In genomic region chr3:123103151-123103860, GRCm38 (mm10) we compare ENCODE assay signal across 7 mouse cellular contexts.
A peak's percentile ranks its signal among the peaks of the same experiment; 100 is the strongest.
DNase-seq lines count a peak whose midpoint lies in the region; ATAC-seq and TF ChIP-seq lines count a peak whose summit lies in the region.

No protein-coding gene starts in this region.

- H3K27ac ChIP-seq in forebrain, embryonic 16.5 days (ENCODE audit: low read length): no peak overlapping the region
- H3K27ac ChIP-seq in hindbrain, embryonic 12.5 days: no peak overlapping the region

- H3K9me3 ChIP-seq in forebrain, embryonic 16.5 days (ENCODE audit: control insufficient read depth, low read length): no peaks in the 10 kb centered on the region
- H3K9me3 ChIP-seq in hindbrain, embryonic 12.5 days (replicated peaks): no peaks in the 10 kb centered on the region

- TF ChIP-seq CTCF in Patski (IDR thresholded peaks at IDR 0.05): peak; percentile 99

- DNase-seq in Patski (ENCODE audit: low read depth, low spot score): peak; percentile 80
- peak; percentile 50 for DNase-seq in cerebellum, adult 11 months
- DNase-seq in layer of hippocampus, adult 9-10 months (ENCODE audit: low spot score): peak; percentile 37
- peak; percentile 80 for DNase-seq in lung, postnatal 10 days
- DNase-seq in retina, embryonic 14.5 days (ENCODE audit: low spot score): peak; percentile 90

- no peaks in the 10 kb centered on the region for H3K36me3 ChIP-seq in forebrain, embryonic 16.5 days (ENCODE audit: control insufficient read depth, insufficient read depth)
- no peaks in the 10 kb centered on the region for H3K36me3 ChIP-seq in hindbrain, embryonic 12.5 days

- peak; percentile 82 for ATAC-seq in Patski
- peak; percentile 90 for ATAC-seq in forebrain, embryonic 16.5 days
- peak; percentile 54; the same call in 1 of the 2 replicates for ATAC-seq in hindbrain, embryonic 12.5 days (ENCODE audit: low FRiP score)

- H3K27me3 ChIP-seq in Patski: no peaks in the 10 kb centered on the region
- no peaks in the 10 kb centered on the region for H3K27me3 ChIP-seq in forebrain, embryonic 16.5 days (replicated peaks; ENCODE audit: control insufficient read depth, insufficient read depth, low read length)
- H3K27me3 ChIP-seq in hindbrain, embryonic 12.5 days: no peaks in the 10 kb centered on the region

- no peaks in the 10 kb centered on the region for H3K4me1 ChIP-seq in forebrain, embryonic 16.5 days (replicated peaks; ENCODE audit: control insufficient read depth, insufficient read depth, low read length)
- no peaks in the 10 kb centered on the region for H3K4me1 ChIP-seq in hindbrain, embryonic 12.5 days

- H3K4me3 ChIP-seq in forebrain, embryonic 16.5 days (replicated peaks; ENCODE audit: low read length): no peak overlapping the region
- H3K4me3 ChIP-seq in hindbrain, embryonic 12.5 days: no peak overlapping the region

- 30% methylated on average over 12 of the region's 13 CpGs for WGBS in forebrain, embryonic 16.5 days
- WGBS in hindbrain, embryonic 12.5 days: 29% methylated on average over 13 of the region's 13 CpGs

- H3K4me2 ChIP-seq in forebrain, embryonic 16.5 days (ENCODE audit: low read length): no peak overlapping the region
- H3K4me2 ChIP-seq in hindbrain, embryonic 12.5 days (replicated peaks): no peak overlapping the region

- POLR2A ChIA-PET in Patski (lab: Charles Lee): interaction anchor here (0.8 to 1.1 kb wide), 2 partner anchors 120 to 167 kb away, joined by 3 to 5 read pairs; partner anchors contain the start of gene Usp53

- CTCF ChIA-PET in Patski (lab: Charles Lee): interaction anchor here (0.8 to 4.9 kb wide), 16 partner anchors 9 to 244 kb away, joined by 3 to 35 read pairs (median 4); no protein-coding TSS in a partner anchor

- in situ Hi-C loops in Patski (cut with MboI; ENCODE audit: low pct_unique_long_range_greater_than_20kb): no loop called here

- H3K9ac ChIP-seq in forebrain, embryonic 16.5 days (replicated peaks; ENCODE audit: low read depth, low read length): no peak overlapping the region
- H3K9ac ChIP-seq in hindbrain, embryonic 12.5 days: no peak overlapping the region

Comparison
In these comparisons a context has a peak if more than half of its experiments do, and no peak if none do; other contexts are left out.
1. DNase-seq: peak in every context shown above with its lines; median percentile 90 in retina, embryonic 14.5 days; 80 in Patski; 80 in lung, postnatal 10 days; 50 in cerebellum, adult 11 months; 37 in layer of hippocampus, adult 9-10 months.